Mouse (Mus musculus) brain, embryonic 14.5 days (tissue): Measurements from ENCODE around the gene Icmt.

Source experiments
- CTCF ChIP-seq: fragments of 200-500 bp; IDR thresholded peaks from 2 replicates; pipeline ENCODE4 v1.5.1; 2012; ENCODE audit warnings: inconsistent platforms, mild to moderate bottlenecking, moderate library complexity, borderline replicate concordance; ENCODE audit not compliant: insufficient read depth, insufficient read length; ENCODE audit errors: extremely low read depth
- POLR2A ChIP-seq: fragments of 200-500 bp; IDR thresholded peaks from 2 replicates; pipeline ENCODE4 v1.6.1; 2012; ENCODE audit warnings: mild to moderate bottlenecking, inconsistent platforms, borderline replicate concordance; ENCODE audit not compliant: poor library complexity, insufficient read depth, insufficient read length, severe bottlenecking; ENCODE audit errors: extremely low read depth

DNA sequence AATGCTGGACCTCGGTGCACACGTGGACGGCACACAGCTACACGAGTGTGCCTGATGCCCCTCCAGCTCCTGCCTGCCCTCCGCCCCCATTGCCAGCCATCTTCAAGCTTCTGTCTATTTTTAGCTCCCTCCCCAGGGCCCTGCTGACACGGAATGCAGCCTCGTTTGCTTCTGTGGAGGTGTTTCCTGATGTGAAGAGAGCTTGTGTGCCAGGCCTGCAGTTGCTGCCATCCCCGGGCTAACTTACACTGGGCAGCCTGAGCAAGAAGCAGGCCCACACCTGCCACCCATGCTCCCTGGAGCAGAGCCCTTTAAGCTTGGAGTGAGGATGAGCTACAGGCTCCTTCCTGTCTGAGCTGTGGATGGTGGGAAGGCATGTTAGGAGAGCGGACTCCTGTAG is 34.8 kb upstream of the Icmt start:
- TF ChIP-seq CTCF (no peak), POLR2A (no peak)
